Mouse (Mus musculus): ENCODE measurements at regions not wholly inside any gene's neighbourhood (a gene's known extent, or its start where the extent isn't known, plus 50 kb on each side); places are given as distances from the start of the nearest gene placed in this dataset.

- DNase-seq (ENCODE audit: low spot score) (no peak), ATAC-seq (replicated peaks; ENCODE audit: low FRiP score) (no peak)
- WGBS, result 30% methylated on average over 3 of the region's 3 CpGs
Observed at GRCm38 (mm10) chr1:52397460-52397859, 103.0 kb downstream of the Nab1 start.

GRCm38 (mm10) chr1:52392933-52393332 lies 107.5 kb downstream of the Nab1 start:
- WGBS, result 35% methylated on average over 2 of the region's 2 CpGs
- Histone ChIP-seq H3K9me3 (ENCODE audit: control insufficient read depth, low read length) (no peaks in the 10 kb centered on the region), H3K4me1 (replicated peaks; ENCODE audit: control insufficient read depth, insufficient read depth, low read length) (no peaks in the 10 kb centered on the region), H3K4me3 (ENCODE audit: low read depth, low read length) (no peak overlapping the region), H3K36me3 (ENCODE audit: control insufficient read depth, insufficient read depth, low read length) (no peaks in the 10 kb centered on the region), H3K27me3 (replicated peaks; ENCODE audit: control insufficient read depth, insufficient read depth, low read length) (no peaks in the 10 kb centered on the region), H3K27ac (ENCODE audit: low read depth, low read length) (no peak overlapping the region), H3K9ac (ENCODE audit: low read depth, low read length) (no peak overlapping the region), H3K4me2 (no peak overlapping the region)
- DNase-seq (ENCODE audit: low spot score) (no peak), ATAC-seq (replicated peaks; ENCODE audit: low FRiP score) (no peak)

More at GRCm38 (mm10) chr1:52397460-52397859, 103.0 kb downstream of the Nab1 start:
- Histone ChIP-seq H3K4me1 (replicated peaks; ENCODE audit: control insufficient read depth, insufficient read depth, low read length) (no peaks in the 10 kb centered on the region), H3K4me3 (ENCODE audit: low read depth, low read length) (no peak overlapping the region), H3K36me3 (ENCODE audit: control insufficient read depth, insufficient read depth, low read length) (no peaks in the 10 kb centered on the region), H3K9ac (ENCODE audit: low read depth, low read length) (no peak overlapping the region), H3K4me2 (no peak overlapping the region), H3K9me3 (ENCODE audit: control insufficient read depth, low read length) (no peaks in the 10 kb centered on the region), H3K27me3 (replicated peaks; ENCODE audit: control insufficient read depth, insufficient read depth, low read length) (no peaks in the 10 kb centered on the region), H3K27ac (ENCODE audit: low read depth, low read length) (no peak overlapping the region)

- Histone ChIP-seq H3K4me1 (replicated peaks; ENCODE audit: control insufficient read depth, insufficient read depth, low read length) (no peaks in the 10 kb centered on the region), H3K4me3 (ENCODE audit: low read depth, low read length) (no peak overlapping the region), H3K9ac (ENCODE audit: low read depth, low read length) (no peak overlapping the region), H3K4me2 (no peak overlapping the region), H3K9me3 (ENCODE audit: control insufficient read depth, low read length) (no peaks in the 10 kb centered on the region), H3K27me3 (replicated peaks; ENCODE audit: control insufficient read depth, insufficient read depth, low read length) (no peaks in the 10 kb centered on the region), H3K27ac (ENCODE audit: low read depth, low read length) (no peak overlapping the region), H3K36me3 (ENCODE audit: control insufficient read depth, insufficient read depth, low read length) (no peaks in the 10 kb centered on the region)
- WGBS, result 70% methylated on average over 6 of the region's 6 CpGs
- DNase-seq (ENCODE audit: low spot score) (no peak), ATAC-seq (replicated peaks; ENCODE audit: low FRiP score) (no peak)
Observed at GRCm38 (mm10) chr1:52388836-52389235, 111.6 kb downstream of the Nab1 start.

- no peak for ATAC-seq (replicated peaks; ENCODE audit: low FRiP score)
- DNase-seq (ENCODE audit: low spot score), result no peak
- H3K9ac ChIP-seq (ENCODE audit: low read depth, low read length), result no peak overlapping the region
- 70% methylated on average over 6 of the region's 6 CpGs for WGBS
- H3K4me2 ChIP-seq, result no peak overlapping the region
- no peaks in the 10 kb centered on the region for H3K36me3 ChIP-seq (ENCODE audit: control insufficient read depth, insufficient read depth, low read length)
- no peaks in the 10 kb centered on the region for H3K4me1 ChIP-seq (replicated peaks; ENCODE audit: control insufficient read depth, insufficient read depth, low read length)
- no peaks in the 10 kb centered on the region for H3K9me3 ChIP-seq (ENCODE audit: control insufficient read depth, low read length)
- no peak overlapping the region for H3K27ac ChIP-seq (ENCODE audit: low read depth, low read length)
- H3K27me3 ChIP-seq (replicated peaks; ENCODE audit: control insufficient read depth, insufficient read depth, low read length), result no peaks in the 10 kb centered on the region
- H3K4me3 ChIP-seq (ENCODE audit: low read depth, low read length), result no peak overlapping the region
Observed at GRCm38 (mm10) chr1:52388118-52388517, 112.4 kb downstream of the Nab1 start.

- 92% methylated on average over 3 of the region's 3 CpGs for WGBS
- Histone ChIP-seq H3K9me3 (ENCODE audit: control insufficient read depth, low read length) (no peaks in the 10 kb centered on the region), H3K9ac (ENCODE audit: low read depth, low read length) (no peak overlapping the region), H3K4me3 (ENCODE audit: low read depth, low read length) (no peak overlapping the region), H3K4me2 (no peak overlapping the region), H3K27me3 (replicated peaks; ENCODE audit: control insufficient read depth, insufficient read depth, low read length) (no peaks in the 10 kb centered on the region), H3K36me3 (ENCODE audit: control insufficient read depth, insufficient read depth, low read length) (no peaks in the 10 kb centered on the region), H3K27ac (ENCODE audit: low read depth, low read length) (no peak overlapping the region), H3K4me1 (replicated peaks; ENCODE audit: control insufficient read depth, insufficient read depth, low read length) (no peaks in the 10 kb centered on the region)
- DNase-seq (ENCODE audit: low spot score), result no peak
- no peak for ATAC-seq (replicated peaks; ENCODE audit: low FRiP score)
Observed at GRCm38 (mm10) chr1:52387062-52387461, 113.4 kb downstream of the Nab1 start.

- Histone ChIP-seq H3K27ac (ENCODE audit: low read depth, low read length) (no peak overlapping the region), H3K9ac (ENCODE audit: low read depth, low read length) (no peak overlapping the region)
- 78% methylated on average over 6 of the region's 6 CpGs for WGBS
Observed at GRCm38 (mm10) chr1:52375320-52375719, 125.2 kb downstream of the Nab1 start.

GRCm38 (mm10) chr1:52374666-52375065 lies 125.8 kb downstream of the Nab1 start:
- Histone ChIP-seq H3K9me3 (ENCODE audit: control insufficient read depth, low read length) (no peaks in the 10 kb centered on the region), H3K36me3 (ENCODE audit: control insufficient read depth, insufficient read depth, low read length) (no peaks in the 10 kb centered on the region), H3K27ac (ENCODE audit: low read depth, low read length) (no peak overlapping the region), H3K4me1 (replicated peaks; ENCODE audit: control insufficient read depth, insufficient read depth, low read length) (no peaks in the 10 kb centered on the region), H3K4me2 (no peak overlapping the region), H3K9ac (ENCODE audit: low read depth, low read length) (no peak overlapping the region), H3K27me3 (replicated peaks; ENCODE audit: control insufficient read depth, insufficient read depth, low read length) (no peaks in the 10 kb centered on the region), H3K4me3 (ENCODE audit: low read depth, low read length) (no peak overlapping the region)
- no peak for DNase-seq (ENCODE audit: low spot score)
- ATAC-seq (replicated peaks; ENCODE audit: low FRiP score), result no peak
- WGBS, result 79% methylated on average over 2 of the region's 2 CpGs

More at GRCm38 (mm10) chr1:52375320-52375719, 125.2 kb downstream of the Nab1 start:
- Histone ChIP-seq H3K36me3 (ENCODE audit: control insufficient read depth, insufficient read depth, low read length) (no peaks in the 10 kb centered on the region), H3K4me3 (ENCODE audit: low read depth, low read length) (no peak overlapping the region), H3K4me2 (no peak overlapping the region), H3K9me3 (ENCODE audit: control insufficient read depth, low read length) (no peaks in the 10 kb centered on the region), H3K4me1 (replicated peaks; ENCODE audit: control insufficient read depth, insufficient read depth, low read length) (no peaks in the 10 kb centered on the region), H3K27me3 (replicated peaks; ENCODE audit: control insufficient read depth, insufficient read depth, low read length) (no peaks in the 10 kb centered on the region)
- DNase-seq (ENCODE audit: low spot score) (no peak), ATAC-seq (replicated peaks; ENCODE audit: low FRiP score) (no peak)

- WGBS, result 42% methylated on average over 2 of the region's 2 CpGs
- no peaks in the 10 kb centered on the region for H3K36me3 ChIP-seq (ENCODE audit: control insufficient read depth, insufficient read depth, low read length)
- no peak overlapping the region for H3K4me2 ChIP-seq
- H3K27ac ChIP-seq (ENCODE audit: low read depth, low read length), result no peak overlapping the region
- no peak overlapping the region for H3K4me3 ChIP-seq (ENCODE audit: low read depth, low read length)
- no peaks in the 10 kb centered on the region for H3K4me1 ChIP-seq (replicated peaks; ENCODE audit: control insufficient read depth, insufficient read depth, low read length)
- H3K27me3 ChIP-seq (replicated peaks; ENCODE audit: control insufficient read depth, insufficient read depth, low read length), result no peaks in the 10 kb centered on the region
- H3K9me3 ChIP-seq (ENCODE audit: control insufficient read depth, low read length), result no peaks in the 10 kb centered on the region
- DNase-seq (ENCODE audit: low spot score) (no peak), ATAC-seq (replicated peaks; ENCODE audit: low FRiP score) (no peak)
- H3K9ac ChIP-seq (ENCODE audit: low read depth, low read length), result no peak overlapping the region
Observed at GRCm38 (mm10) chr1:52373817-52374216, 126.7 kb downstream of the Nab1 start.

- WGBS, result 69% methylated on average over 7 of the region's 7 CpGs
Observed at GRCm38 (mm10) chr1:52366386-52366785, 133.4 kb upstream of the Gls start.

More at GRCm38 (mm10) chr1:52366386-52366785, 133.4 kb upstream of the Gls start:
- no peak for ATAC-seq (replicated peaks; ENCODE audit: low FRiP score)
- Histone ChIP-seq H3K36me3 (ENCODE audit: control insufficient read depth, insufficient read depth, low read length) (no peaks in the 10 kb centered on the region), H3K9me3 (ENCODE audit: control insufficient read depth, low read length) (no peaks in the 10 kb centered on the region), H3K4me3 (ENCODE audit: low read depth, low read length) (no peak overlapping the region), H3K27me3 (replicated peaks; ENCODE audit: control insufficient read depth, insufficient read depth, low read length) (no peaks in the 10 kb centered on the region), H3K4me2 (no peak overlapping the region), H3K9ac (ENCODE audit: low read depth, low read length) (no peak overlapping the region), H3K4me1 (replicated peaks; ENCODE audit: control insufficient read depth, insufficient read depth, low read length) (no peaks in the 10 kb centered on the region), H3K27ac (ENCODE audit: low read depth, low read length) (no peak overlapping the region)
- DNase-seq (ENCODE audit: low spot score), result no peak

Measured in liver, embryonic 11.5 days (tissue).